10 mouse cellular contexts compared by ENCODE assay signal in genomic region chr15:84312878-84313565, GRCm38 (mm10). TPM values are rescaled to one million over a fixed set of nuclear protein-coding genes. Genes with fewer than 3 reads are reported as not detected.
DNase-seq lines count a peak whose midpoint lies in the region; ATAC-seq and TF ChIP-seq lines count a peak whose summit lies in the region.
"Had no signal": no experiment of that assay in that cellular context is flagged by ENCODE, and none has a peak within 500 bp of the region (broad histone marks: within the 10 kb centered on the region; RNA-seq: fewer than 3 reads in every experiment).

No protein-coding gene starts in this region.

- peak; percentile 48 for DNase-seq in embryo, embryonic 10 days (ENCODE audit: low spot score)
- DNase-seq in embryo, embryonic 9.5 days (ENCODE audit: extremely low spot score): no peak
- DNase-seq in kidney, postnatal 10 days: no peak
- no peak for DNase-seq in liver, embryonic 13.5 days
- DNase-seq in cerebellum, adult 11-12 months: no peak
- no peak for DNase-seq in right cerebral cortex, postnatal 14 days
- DNase-seq: lung, adult 18-20 months had no signal

- peaks cover 52% of the 10 kb centered on the region for H3K4me1 ChIP-seq in kidney, embryonic 15.5 days
- peaks cover 20% of the 10 kb centered on the region for H3K4me1 ChIP-seq in bone marrow, adult 2 months (ENCODE audit: control insufficient read depth, insufficient read depth, low read length)
- H3K4me1 ChIP-seq in liver, embryonic 13.5 days (replicated peaks): peaks cover 51% of the 10 kb centered on the region

- H3K4me2 ChIP-seq in kidney, embryonic 15.5 days: peak overlapping the region; percentile 12; the same call in 1 of the 2 replicates
- H3K4me2 ChIP-seq in liver, embryonic 13.5 days: no peak overlapping the region
- H3K4me2 ChIP-seq: hindbrain, embryonic 15.5 days had no signal

- peak; percentile 2; the same call in 1 of the 2 replicates for ATAC-seq in kidney, embryonic 15.5 days (replicated peaks; ENCODE audit: low FRiP score)
- no peak for ATAC-seq in liver, embryonic 13.5 days (ENCODE audit: low read depth)

- H3K4me3 ChIP-seq in kidney, embryonic 15.5 days (replicated peaks): no peak overlapping the region
- H3K4me3 ChIP-seq in bone marrow, adult 2 months (replicated peaks; ENCODE audit: control insufficient read depth, low read depth, low read length): no peak overlapping the region
- no peak overlapping the region for H3K4me3 ChIP-seq in liver, embryonic 13.5 days (replicated peaks)
- H3K4me3 ChIP-seq: hindbrain, embryonic 15.5 days had no signal

- H3K36me3 ChIP-seq in kidney, embryonic 15.5 days: no peaks in the 10 kb centered on the region
- H3K36me3 ChIP-seq in liver, embryonic 13.5 days: peaks cover under 1% of the 10 kb centered on the region; the same call in 1 of the 2 replicates
- H3K36me3 ChIP-seq: hindbrain, embryonic 15.5 days had no signal

- 0 out of 2 replicates have a peak overlapping the region, but pooled peaks have one; percentile 23 for H3K9ac ChIP-seq in kidney, embryonic 15.5 days
- no peak overlapping the region for H3K9ac ChIP-seq in liver, embryonic 13.5 days
- H3K9ac ChIP-seq: hindbrain, embryonic 15.5 days had no signal

- 50% methylated on average over 9 of the region's 10 CpGs for WGBS in kidney, embryonic 15.5 days
- 8% methylated on average over 9 of the region's 10 CpGs for WGBS in bone marrow, adult 2 months
- 39% methylated on average over 9 of the region's 10 CpGs for WGBS in liver, embryonic 13.5 days (ENCODE audit: insufficient replicate concordance)

- no peak for TF ChIP-seq CTCF in bone marrow, adult 2 months (IDR thresholded peaks at IDR 0.05; ENCODE audit: control insufficient read depth, insufficient read depth, low read length)

- 0 out of 2 replicates have a peak, but pooled peaks cover 3% of the 10 kb centered on the region for H3K27me3 ChIP-seq in kidney, embryonic 15.5 days
- no peaks in the 10 kb centered on the region for H3K27me3 ChIP-seq in liver, embryonic 13.5 days
- H3K27me3 ChIP-seq: hindbrain, embryonic 15.5 days had no signal

- peak overlapping the region; percentile 54; the same call in 1 of the 2 replicates for H3K27ac ChIP-seq in kidney, embryonic 15.5 days
- peak overlapping the region; percentile 95 for H3K27ac ChIP-seq in bone marrow, adult 2 months (ENCODE audit: control insufficient read depth, insufficient read depth, low read depth, low read length, poor library complexity)
- H3K27ac ChIP-seq in liver, embryonic 13.5 days: peak overlapping the region; percentile 81

- H3K9me3 ChIP-seq in kidney, embryonic 15.5 days (replicated peaks): no peaks in the 10 kb centered on the region
- no peaks in the 10 kb centered on the region for H3K9me3 ChIP-seq in liver, embryonic 13.5 days (replicated peaks)
- H3K9me3 ChIP-seq: hindbrain, embryonic 15.5 days had no signal

- TF ChIP-seq POLR2A in bone marrow, adult 2 months (IDR thresholded peaks at IDR 0.05; ENCODE audit: borderline replicate concordance, control insufficient read depth, low read depth, low read length): no peak

RNA-seq across cellular contexts. Expression of gene Parvg, which starts 10.8 kb away (rescaled TPM):
- polyA plus RNA-seq in kidney, embryonic 15.5 days (2015; fragmentation: Nextera tagmentation; extraction: Ambion mirVana): 1.4 and 2.2 TPM in 2 replicates
- polyA plus RNA-seq in bone marrow, adult 2 months (2011; ENCODE audit: insufficient read depth, insufficient read length, low replicate concordance, missing spikeins): 25.8 and 35.4 TPM in 2 replicates
- polyA plus RNA-seq in liver, embryonic 13.5 days (2015; fragmentation: Nextera tagmentation; extraction: Ambion mirVana): 9.4 and 9.8 TPM in 2 replicates
